15 mouse cellular contexts compared by ENCODE assay signal in genomic region chr7:118887303-118888055, GRCm38 (mm10). TPM values are rescaled to one million over a fixed set of nuclear protein-coding genes. Genes with fewer than 3 reads are reported as not detected.
DNase-seq lines count a peak whose midpoint lies in the region; ATAC-seq lines count a peak whose summit lies in the region.
"Had no signal": no experiment of that assay in that cellular context is flagged by ENCODE, and none has a peak within 500 bp of the region (broad histone marks: within the 10 kb centered on the region; RNA-seq: fewer than 3 reads in every experiment).

No protein-coding gene starts in this region.

- peak; percentile 42 for DNase-seq in heart, adult 11 months
- no peak for DNase-seq in heart, postnatal 25 days (ENCODE audit: low spot score)
- no peak for DNase-seq in embryonic facial prominence, embryonic 14.5 days (ENCODE audit: low spot score)
- no peak for DNase-seq in heart, adult 18-20 months
- no peak for DNase-seq in layer of hippocampus, postnatal 10 days (ENCODE audit: low spot score in 2 of 2)
- DNase-seq: B cell, adult 2 months; cerebellum, adult 8-10 months; thymus, postnatal 14 days had no signal

- no peaks in the 10 kb centered on the region for H3K36me3 ChIP-seq in midbrain, embryonic 12.5 days
- no peaks in the 10 kb centered on the region for H3K36me3 ChIP-seq in midbrain, embryonic 15.5 days (replicated peaks)
- H3K36me3 ChIP-seq in embryonic facial prominence, embryonic 14.5 days (ENCODE audit: control insufficient read depth, insufficient read depth, low read length), result no peaks in the 10 kb centered on the region
- no peaks in the 10 kb centered on the region for H3K36me3 ChIP-seq in neural tube, embryonic 12.5 days
- H3K36me3 ChIP-seq: embryonic facial prominence, embryonic 15.5 days; kidney, embryonic 15.5 days; stomach, embryonic 15.5 days had no signal

- H3K4me1 ChIP-seq in midbrain, embryonic 12.5 days, result peaks cover 27% of the 10 kb centered on the region
- H3K4me1 ChIP-seq in midbrain, embryonic 15.5 days, result peaks cover 9% of the 10 kb centered on the region; the same call in 1 of the 2 replicates
- H3K4me1 ChIP-seq in embryonic facial prominence, embryonic 14.5 days (ENCODE audit: control insufficient read depth, insufficient read depth, low read length), result peaks cover 8% of the 10 kb centered on the region; the same call in 1 of the 2 replicates
- peaks cover 20% of the 10 kb centered on the region for H3K4me1 ChIP-seq in neural tube, embryonic 12.5 days

- no peaks in the 10 kb centered on the region for H3K9me3 ChIP-seq in midbrain, embryonic 12.5 days
- H3K9me3 ChIP-seq in midbrain, embryonic 15.5 days, result no peaks in the 10 kb centered on the region
- no peaks in the 10 kb centered on the region for H3K9me3 ChIP-seq in embryonic facial prominence, embryonic 14.5 days (ENCODE audit: control insufficient read depth, low read length)
- H3K9me3 ChIP-seq in neural tube, embryonic 12.5 days, result no peaks in the 10 kb centered on the region
- H3K9me3 ChIP-seq: embryonic facial prominence, embryonic 15.5 days; kidney, embryonic 15.5 days; stomach, embryonic 15.5 days had no signal

- H3K4me3 ChIP-seq in midbrain, embryonic 12.5 days, result no peak overlapping the region
- H3K4me3 ChIP-seq in midbrain, embryonic 15.5 days, result no peak overlapping the region
- no peak overlapping the region for H3K4me3 ChIP-seq in embryonic facial prominence, embryonic 14.5 days (ENCODE audit: low read depth, low read length)
- no peak overlapping the region for H3K4me3 ChIP-seq in neural tube, embryonic 12.5 days
- H3K4me3 ChIP-seq: embryonic facial prominence, embryonic 15.5 days; kidney, embryonic 15.5 days; stomach, embryonic 15.5 days had no signal

- H3K27me3 ChIP-seq in midbrain, embryonic 12.5 days, result peaks cover 6% of the 10 kb centered on the region; the same call in 1 of the 2 replicates
- no peaks in the 10 kb centered on the region; the same call in 1 of the 2 replicates for H3K27me3 ChIP-seq in midbrain, embryonic 15.5 days (replicated peaks)
- H3K27me3 ChIP-seq in embryonic facial prominence, embryonic 14.5 days (replicated peaks; ENCODE audit: control insufficient read depth, insufficient read depth, low read length), result no peaks in the 10 kb centered on the region
- H3K27me3 ChIP-seq in neural tube, embryonic 12.5 days (replicated peaks), result no peaks in the 10 kb centered on the region
- H3K27me3 ChIP-seq: embryonic facial prominence, embryonic 15.5 days; kidney, embryonic 15.5 days; stomach, embryonic 15.5 days had no signal

- intact Hi-C loops in heart, postnatal 25 days (cut with DNase I), result no loop called here

- H3K4me2 ChIP-seq in midbrain, embryonic 12.5 days (replicated peaks), result no peak overlapping the region
- no peak overlapping the region for H3K4me2 ChIP-seq in midbrain, embryonic 15.5 days
- H3K4me2 ChIP-seq in embryonic facial prominence, embryonic 14.5 days (ENCODE audit: low read depth, low read length), result no peak overlapping the region
- no peak overlapping the region for H3K4me2 ChIP-seq in neural tube, embryonic 12.5 days (replicated peaks)
- H3K4me2 ChIP-seq: embryonic facial prominence, embryonic 15.5 days; kidney, embryonic 15.5 days; liver, embryonic 11.5 days; stomach, embryonic 15.5 days had no signal

- H3K9ac ChIP-seq in midbrain, embryonic 12.5 days (replicated peaks), result no peak overlapping the region
- no peak overlapping the region for H3K9ac ChIP-seq in midbrain, embryonic 15.5 days
- H3K9ac ChIP-seq in embryonic facial prominence, embryonic 14.5 days (ENCODE audit: low read depth, low read length), result no peak overlapping the region
- H3K9ac ChIP-seq in neural tube, embryonic 12.5 days, result no peak overlapping the region
- H3K9ac ChIP-seq: embryonic facial prominence, embryonic 15.5 days; kidney, embryonic 15.5 days; stomach, embryonic 15.5 days had no signal

- ATAC-seq in midbrain, embryonic 12.5 days (ENCODE audit: low FRiP score, low read depth), result peak; percentile 55
- ATAC-seq in midbrain, embryonic 15.5 days (replicated peaks), result no peak
- no peak for ATAC-seq in embryonic facial prominence, embryonic 14.5 days (ENCODE audit: low read depth)
- peak; percentile 56 for ATAC-seq in neural tube, embryonic 12.5 days (ENCODE audit: low FRiP score, low read depth)

- peak overlapping the region; percentile 42; the same call in 1 of the 2 replicates for H3K27ac ChIP-seq in midbrain, embryonic 12.5 days (replicated peaks)
- no peak overlapping the region for H3K27ac ChIP-seq in midbrain, embryonic 15.5 days
- peak overlapping the region; percentile 15; the same call in 1 of the 2 replicates for H3K27ac ChIP-seq in embryonic facial prominence, embryonic 14.5 days (replicated peaks; ENCODE audit: low read depth, low read length)
- H3K27ac ChIP-seq in neural tube, embryonic 12.5 days, result no peak overlapping the region
- H3K27ac ChIP-seq: embryonic facial prominence, embryonic 15.5 days; kidney, embryonic 15.5 days; stomach, embryonic 15.5 days had no signal

- WGBS in midbrain, embryonic 12.5 days, result 21% methylated on average over 6 of the region's 6 CpGs
- WGBS in midbrain, embryonic 15.5 days, result 18% methylated on average over 6 of the region's 6 CpGs
- 24% methylated on average over 6 of the region's 6 CpGs for WGBS in embryonic facial prominence, embryonic 14.5 days
- WGBS in neural tube, embryonic 12.5 days, result 11% methylated on average over 6 of the region's 6 CpGs

RNA-seq across cellular contexts. Expression of gene Knop1, which starts 31.4 kb away (rescaled TPM):
- total RNA-seq in heart, postnatal 25 days (2021), result 10 to 100 TPM; 14.6 to 15.3 TPM
- 110 and 115 TPM in 2 replicates for polyA plus RNA-seq in midbrain, embryonic 12.5 days (2016; fragmentation: Nextera tagmentation; extraction: Ambion mirVana)
- polyA plus RNA-seq in midbrain, embryonic 15.5 days (2015; fragmentation: Nextera tagmentation; extraction: Ambion mirVana), result 69.0 and 70.6 TPM in 2 replicates
- 74.2 and 83.4 TPM in 2 replicates for polyA plus RNA-seq in embryonic facial prominence, embryonic 14.5 days (2014; fragmentation: Nextera tagmentation; extraction: Ambion mirVana)
- polyA plus RNA-seq in neural tube, embryonic 12.5 days (2016; fragmentation: Nextera tagmentation; extraction: Ambion mirVana), result 100 and 106 TPM in 2 replicates
- total RNA-seq in heart, adult 18-20 months (2021), result 10 to 100 TPM; 12.3 to 12.6 TPM
- 10 to 100 TPM; 36.3 to 36.5 TPM for total RNA-seq in layer of hippocampus, postnatal 10 days (2021)

RNA-seq across cellular contexts. Expression of gene Iqck, which starts 31.9 kb away (rescaled TPM):
- total RNA-seq in heart, postnatal 25 days (2021), result under 1 TPM; 0.44 to 0.64 TPM
- polyA plus RNA-seq in midbrain, embryonic 12.5 days (2016; fragmentation: Nextera tagmentation; extraction: Ambion mirVana), result 2.7 and 3.5 TPM in 2 replicates
- polyA plus RNA-seq in midbrain, embryonic 15.5 days (2015; fragmentation: Nextera tagmentation; extraction: Ambion mirVana), result 4.4 and 4.9 TPM in 2 replicates
- 3.2 and 4.5 TPM in 2 replicates for polyA plus RNA-seq in embryonic facial prominence, embryonic 14.5 days (2014; fragmentation: Nextera tagmentation; extraction: Ambion mirVana)
- 3.1 TPM in 2 replicates for polyA plus RNA-seq in neural tube, embryonic 12.5 days (2016; fragmentation: Nextera tagmentation; extraction: Ambion mirVana)
- under 1 TPM; 0.10 to 0.59 TPM for total RNA-seq in heart, adult 18-20 months (2021)
- total RNA-seq in layer of hippocampus, postnatal 10 days (2021), result 1 to 10 TPM; 3.3 to 4.5 TPM

Comparison
In these comparisons a context has a peak if more than half of its experiments do, and no peak if none do; other contexts are left out.
1. ATAC-seq: peak in midbrain, embryonic 12.5 days (single experiment) and neural tube, embryonic 12.5 days (single experiment); none in midbrain, embryonic 15.5 days (single experiment) and embryonic facial prominence, embryonic 14.5 days (single experiment).
2. H3K27ac ChIP-seq: peak in midbrain, embryonic 12.5 days (single experiment) and embryonic facial prominence, embryonic 14.5 days (single experiment); none in midbrain, embryonic 15.5 days (single experiment) and neural tube, embryonic 12.5 days (single experiment).